Mouse (Mus musculus) ES-E14 (cell line): ENCODE data around the gene March7. TPM values are rescaled to one million over a fixed set of nuclear protein-coding genes. Genes with fewer than 3 reads are reported as not detected.

Experiments used
- DNase-seq: peaks from one replicate; pipeline ENCODE4 v3.0.0-alpha.2; 2013; ENCODE audit warnings: low read depth, low spot score
- H3K27ac ChIP-seq: 2 replicates; pipeline ENCODE4 v1.5.1; 2012; ENCODE audit warnings: low read depth, mild to moderate bottlenecking, low read length, moderate library complexity, mixed read lengths; ENCODE audit not compliant: poor library complexity, insufficient read depth, severe bottlenecking
- H3K36me3 ChIP-seq: 2 replicates; pipeline ENCODE4 v1.6.1; 2012; ENCODE audit warnings: mild to moderate bottlenecking, low read length, moderate library complexity, mixed read lengths; ENCODE audit not compliant: control insufficient read depth, poor library complexity, insufficient read depth, severe bottlenecking
- H3K4me1 ChIP-seq, 2 experiments: fragments of 150-350 bp in 1 of 2; sonication (generic) in 1 of 2; 2 replicates each; pipeline ENCODE4 v1.6.1; 2012; ENCODE audit warnings: low read length in 2 of 2, mild to moderate bottlenecking in 1 of 2, mixed read lengths in 1 of 2; ENCODE audit not compliant: control insufficient read depth in 2 of 2, insufficient read depth in 2 of 2, poor library complexity in 1 of 2
- H3K4me3 ChIP-seq, 2 experiments: fragments of 150-350 bp in 1 of 2; sonication (generic) in 1 of 2; 2 replicates each; pipeline ENCODE4 v1.5.1; 2012; ENCODE audit warnings: low read length in 2 of 2, low read depth in 1 of 2, mild to moderate bottlenecking in 1 of 2, mixed read lengths in 1 of 2; ENCODE audit not compliant: insufficient read depth in 1 of 2, poor library complexity in 1 of 2, severe bottlenecking in 1 of 2
- H3K9ac ChIP-seq: 2 replicates; pipeline ENCODE4 v1.6.1; 2012; ENCODE audit warnings: low read depth, mild to moderate bottlenecking, low read length, mixed read lengths; ENCODE audit not compliant: poor library complexity, insufficient read depth, severe bottlenecking
- H3K9me3 ChIP-seq: fragments of 150-350 bp; sonication (generic); 2 replicates; pipeline ENCODE4 v1.6.1; 2012; ENCODE audit warnings: low read depth, mild to moderate bottlenecking, low read length; ENCODE audit not compliant: control insufficient read depth, insufficient read depth
- CHD2 ChIP-seq: IDR thresholded peaks from 2 replicates; pipeline ENCODE4 v1.6.1; 2014; ENCODE audit warnings: mild to moderate bottlenecking, low read depth, low read length, inconsistent platforms
- HCFC1 ChIP-seq: IDR thresholded peaks from 2 replicates; pipeline ENCODE4 v1.6.1; 2012; ENCODE audit warnings: low read length, inconsistent platforms, borderline replicate concordance; ENCODE audit not compliant: insufficient read depth
- MAFK ChIP-seq: IDR thresholded peaks from 2 replicates; pipeline ENCODE4 v1.6.1; 2014; ENCODE audit warnings: mild to moderate bottlenecking, low read depth, low read length, inconsistent platforms; ENCODE audit not compliant: insufficient read depth
- ZC3H11A ChIP-seq: IDR thresholded peaks from 2 replicates; pipeline ENCODE4 v1.6.1; 2012; ENCODE audit warnings: low read depth, mild to moderate bottlenecking, inconsistent platforms, low read length, borderline replicate concordance
- ZNF384 ChIP-seq: IDR thresholded peaks from 2 replicates; pipeline ENCODE4 v1.6.1; 2012; ENCODE audit warnings: low read depth, low read length, inconsistent platforms
- in situ Hi-C, 2 experiments: fragments of 600-800 bp; cut with MboI; formaldehyde crosslinking; loops; one replicate each; pipeline ENCODE4 v1.15.1; 2025; ENCODE audit warnings: low sequenced_read_pairs in 2 of 2, inconsistent platforms in 1 of 2; ENCODE audit not compliant: unreplicated experiment in 2 of 2
- total RNA-seq: library from RNA; depleted of rRNA; stranded (reverse); fragments of 300-350 nt; gene quantifications from 2 replicates; pipeline ENCODE4 v1.2.3, GENCODE M21; 2012

March7 gene
- total RNA-seq, 1 experiment: 97.8 TPM

DNA sequence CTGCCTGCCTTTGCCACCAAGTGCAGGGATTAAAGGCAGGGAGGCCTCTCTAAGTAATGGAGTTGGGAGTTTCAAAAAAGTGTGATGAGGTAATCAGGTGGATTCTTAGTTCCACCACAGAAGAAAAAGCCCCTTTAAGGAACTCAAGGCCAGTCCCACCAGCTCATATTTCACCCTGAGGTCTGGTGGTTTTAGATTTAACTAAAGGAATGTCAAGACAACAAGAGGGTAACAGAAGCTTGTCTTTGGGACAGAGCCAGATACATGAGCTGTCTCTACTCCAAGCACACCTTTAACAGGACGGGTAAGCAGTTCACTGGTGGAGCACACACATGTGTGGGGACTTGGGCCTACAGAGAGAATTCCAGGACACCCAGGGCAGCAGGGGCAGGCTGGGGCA, 57.9 kb downstream of the March7 start:
- TF ChIP-seq ZNF384: no peak
- Histone ChIP-seq H3K27ac (peak overlapping the region; percentile 93), H3K4me3 (peak overlapping the region; percentile 32 to 38; a peak in 3 of 4 replicates), H3K36me3 (no peaks in the 10 kb centered on the region), H3K9me3 (no peaks in the 10 kb centered on the region), H3K9ac (peak overlapping the region; percentile 36), H3K4me1 (peaks cover 0 to 10% of the 10 kb centered on the region in 2 experiments; a peak in 2 of 4 replicates)
- in situ Hi-C loops: no loop called here
- DNase-seq: no peak

DNA sequence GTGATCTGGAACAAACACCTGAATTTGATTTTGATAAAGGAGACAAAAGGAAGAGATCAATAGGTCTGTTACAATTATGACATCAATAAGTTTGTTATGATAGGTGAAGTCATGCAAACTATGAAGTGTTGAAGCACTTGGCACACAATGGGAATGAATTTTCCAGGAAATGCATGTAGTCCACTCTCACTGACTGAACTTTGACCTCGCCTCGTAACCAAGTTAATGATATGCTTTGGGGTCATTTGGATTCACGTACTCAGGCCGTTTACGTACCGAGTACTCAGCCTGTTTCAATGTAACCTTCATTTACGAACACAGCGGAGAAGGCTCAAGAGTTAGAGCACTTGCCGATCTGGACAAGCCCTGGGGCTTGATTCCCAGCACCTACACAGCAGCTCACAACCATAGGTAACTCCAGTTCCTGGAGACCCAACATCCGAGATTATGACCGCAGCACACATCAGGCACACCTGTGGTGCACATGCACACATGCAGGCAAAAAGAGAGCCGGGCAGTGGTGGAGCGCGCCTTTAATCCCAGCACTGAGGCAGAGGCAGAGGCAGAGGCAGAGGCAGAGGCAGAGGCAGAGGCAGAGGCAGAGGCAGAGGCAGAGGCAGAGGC, 60.3 kb downstream of the March7 start:
- Histone ChIP-seq H3K9ac (no peak overlapping the region), H3K4me1 (peaks cover 0 to 10% of the 10 kb centered on the region in 2 experiments; a peak in 2 of 4 replicates), H3K4me3 (no peak overlapping the region), H3K36me3 (no peaks in the 10 kb centered on the region), H3K27ac (no peak overlapping the region), H3K9me3 (no peaks in the 10 kb centered on the region)
- in situ Hi-C loops: no loop called here
- DNase-seq: no peak
- TF ChIP-seq CHD2 (no peak), ZNF384 (no peak), ZC3H11A (no peak), MAFK (no peak), HCFC1 (no peak)

DNA sequence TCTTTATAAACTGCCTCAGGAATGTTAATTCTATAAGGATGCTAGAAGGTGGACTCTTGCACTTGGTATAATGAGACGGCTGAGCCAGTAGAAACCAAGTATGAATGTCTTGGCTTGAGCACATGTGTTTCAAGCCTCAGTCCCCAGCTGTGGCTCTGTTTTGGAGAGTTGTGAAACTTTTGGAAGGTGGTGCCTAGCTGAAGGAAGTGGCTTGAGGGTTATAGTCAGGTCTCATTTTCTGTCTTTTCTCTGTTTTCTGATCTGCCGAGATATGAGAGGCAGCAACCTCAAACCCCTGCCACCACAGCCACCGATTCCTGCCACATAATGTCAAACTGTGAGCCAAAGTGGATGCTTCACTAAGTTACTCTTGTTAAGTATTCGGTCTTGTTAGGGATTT, 68.9 kb downstream of the March7 start:
- Histone ChIP-seq H3K27ac (no peak overlapping the region), H3K36me3 (no peaks in the 10 kb centered on the region), H3K4me1 (peaks cover 0 to 2% of the 10 kb centered on the region in 2 experiments; a peak in 1 of 4 replicates), H3K9ac (no peak overlapping the region), H3K4me3 (no peak overlapping the region), H3K9me3 (no peaks in the 10 kb centered on the region)
- no peak for DNase-seq
- in situ Hi-C loops: no loop called here
- TF ChIP-seq HCFC1 (no peak), ZNF384 (no peak)

DNA sequence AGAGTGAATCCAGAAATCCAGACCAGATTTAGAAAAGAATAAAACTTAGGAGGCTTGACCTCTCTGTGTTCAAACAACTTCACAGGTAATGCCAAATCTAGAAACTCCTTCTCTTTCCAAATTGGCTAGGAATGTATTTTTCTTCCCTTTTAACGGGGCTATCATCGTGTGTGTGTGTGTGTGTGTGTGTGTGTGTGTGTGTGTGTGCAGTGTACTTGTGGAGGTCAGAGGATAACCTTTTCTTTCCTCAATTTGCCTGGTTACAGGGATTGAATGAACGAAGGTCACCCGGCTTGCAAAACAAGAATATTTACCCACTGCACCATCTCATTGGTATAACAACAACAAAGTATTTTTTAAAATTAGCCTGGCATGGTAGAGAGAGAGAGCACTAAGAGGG, 72.9 kb downstream of the March7 start:
- no peak overlapping the region for H3K9ac ChIP-seq
- H3K4me1 ChIP-seq: peaks cover 0 to 4% of the 10 kb centered on the region in 2 experiments; a peak in 1 of 4 replicates
- H3K36me3 ChIP-seq: no peaks in the 10 kb centered on the region
- no peaks in the 10 kb centered on the region for H3K9me3 ChIP-seq
- TF ChIP-seq ZNF384: no peak
- TF ChIP-seq HCFC1: no peak
- no peak for DNase-seq
- H3K27ac ChIP-seq: no peak overlapping the region
- in situ Hi-C loops: no loop called here
- H3K4me3 ChIP-seq: no peak overlapping the region

DNA sequence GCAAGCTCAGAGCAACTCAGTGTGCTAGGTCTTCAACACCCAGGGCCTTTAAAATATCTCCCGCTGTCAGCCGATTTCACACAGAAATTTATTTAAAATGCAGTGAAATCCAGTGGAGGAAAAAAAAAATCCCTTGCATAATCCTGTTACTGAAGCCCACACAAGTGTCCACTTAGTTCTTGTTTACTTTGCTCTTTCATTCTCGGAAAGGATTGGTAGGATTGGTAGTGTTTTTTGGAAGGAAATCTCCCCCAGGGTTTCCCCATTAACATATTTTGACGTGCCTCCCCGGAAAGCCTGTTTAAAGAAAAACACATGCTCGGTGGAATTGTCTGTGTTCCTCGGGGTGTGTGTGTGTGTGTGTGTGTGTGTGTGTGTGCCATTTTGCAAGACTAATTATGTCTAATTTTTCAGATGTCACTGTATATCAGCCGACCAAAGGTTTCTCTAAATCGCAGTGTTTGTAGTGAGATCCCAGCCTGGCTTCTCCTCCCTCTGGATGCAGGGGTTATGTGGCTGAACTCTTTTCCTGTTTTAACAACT, 73.6 kb downstream of the March7 start:
- in situ Hi-C loops: no loop called here
- TF ChIP-seq CHD2 (no peak), ZNF384 (no peak), HCFC1 (no peak), MAFK (no peak), ZC3H11A (no peak)
- H3K9me3 ChIP-seq: no peaks in the 10 kb centered on the region
- H3K36me3 ChIP-seq: no peaks in the 10 kb centered on the region
- DNase-seq: no peak
- H3K27ac ChIP-seq: no peak overlapping the region
- H3K4me1 ChIP-seq: peaks cover 0 to 4% of the 10 kb centered on the region in 2 experiments; a peak in 1 of 4 replicates
- H3K4me3 ChIP-seq: peak overlapping the region; percentile 58 to 61
- peak overlapping the region; percentile 35 for H3K9ac ChIP-seq
